Mouse (Mus musculus) lung, adult 2 months (tissue): ENCODE results near the gene Izumo4.

ENCODE experiments used
- CTCF ChIP-seq: fragments of 200-500 bp; IDR thresholded peaks from 2 replicates; pipeline ENCODE4 v1.5.1; 2011; ENCODE audit warnings: mild to moderate bottlenecking, low read length, control low read depth; ENCODE audit not compliant: insufficient read depth
- POLR2A ChIP-seq: fragments of 200-500 bp; IDR thresholded peaks from 2 replicates; pipeline ENCODE4 v1.6.1; 2011; ENCODE audit warnings: low read depth, mild to moderate bottlenecking, control low read depth, low read length, borderline replicate concordance; ENCODE audit errors: extremely low read depth

DNA sequence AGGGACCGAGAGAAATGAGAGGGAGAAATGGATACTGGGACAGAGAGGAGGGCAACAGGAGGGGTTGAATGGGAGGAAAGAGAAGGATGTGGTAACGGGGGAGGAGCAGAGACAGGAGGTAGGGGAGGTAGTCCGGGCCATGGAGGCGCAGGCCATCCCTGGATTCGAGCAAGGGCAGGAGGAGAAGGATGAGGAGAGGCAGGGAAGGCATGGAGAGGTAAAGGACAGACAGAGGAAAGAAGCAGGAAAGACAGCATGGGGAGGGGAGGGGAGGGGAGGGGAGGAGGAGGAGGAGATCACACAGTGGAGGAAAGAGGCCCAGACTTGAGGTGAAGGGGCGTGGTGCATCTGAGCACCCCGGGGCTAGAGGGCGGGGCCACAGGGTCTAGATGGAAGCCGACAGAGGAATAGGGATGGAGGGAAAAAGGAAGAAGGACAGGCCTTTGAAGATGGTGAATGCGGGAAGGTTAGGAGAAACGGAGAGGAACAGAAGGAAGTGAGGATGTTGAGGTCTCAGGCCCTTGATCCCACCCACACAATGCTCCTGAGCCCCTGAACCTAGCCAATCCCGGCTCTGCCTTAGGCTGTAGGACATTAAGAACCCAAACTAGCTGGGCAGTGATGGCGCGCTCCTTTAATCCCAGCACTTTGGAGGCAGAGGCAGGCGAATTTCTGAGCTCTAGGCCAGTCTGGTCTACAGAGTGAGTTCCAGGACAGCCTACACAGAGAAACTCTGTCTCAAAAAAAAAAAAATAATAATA lies 44.9 kb upstream of the Izumo4 start, which contains the start of gene Btbd2:
- TF ChIP-seq CTCF: no peak
- TF ChIP-seq POLR2A: no peak
